Mouse (Mus musculus): ENCODE measurements around the gene Repin1. TPM values are rescaled to one million over a fixed set of nuclear protein-coding genes. Genes with fewer than 3 reads are reported as not detected.

The Repin1 gene
- total and polyA plus RNA-seq, 3 experiments = 27.7 to 33.2 (median 30.0) TPM

GRCm38 (mm10) chr6:48647611-48648010 is 53.9 kb downstream of the Repin1 start:
- peak overlapping the region; percentile 34 for H3K9ac ChIP-seq (ENCODE audit: low read depth, low read length)
- peaks cover 1% of the 10 kb centered on the region; the same call in 1 of the 2 replicates for H3K4me1 ChIP-seq (ENCODE audit: control insufficient read depth, insufficient read depth, low read length)
- H3K79me2 ChIP-seq (replicated peaks; ENCODE audit: control insufficient read depth, insufficient read depth, low read length) = no peaks in the 10 kb centered on the region
- peak overlapping the region; percentile 45; the same call in 1 of the 2 replicates for H3K4me3 ChIP-seq
- TF ChIP-seq POLR2A (IDR thresholded peaks at IDR 0.05; ENCODE audit: insufficient read depth, low read depth, low read length) = no peak
- TF ChIP-seq EP300 (IDR thresholded peaks at IDR 0.05; ENCODE audit: insufficient read depth, low read depth, low read length) = no peak
- no peak for TF ChIP-seq CTCF (IDR thresholded peaks at IDR 0.05)
- DNase-seq = no peak
- H3K27ac ChIP-seq = peak overlapping the region; percentile 83
- no peaks in the 10 kb centered on the region for H3K36me3 ChIP-seq (ENCODE audit: control insufficient read depth, insufficient read depth, low read length)
- WGBS = 52% methylated on average over 2 of the region's 2 CpGs
- intact Hi-C loops (cut with DNase I) = loop anchor here (2.0 to 5.0 kb wide), 3 partner anchors 31 to 99 kb away; partner anchors contain the start of genes Gimap5 and Gimap6
- no peaks in the 10 kb centered on the region for H3K27me3 ChIP-seq (ENCODE audit: control insufficient read depth, insufficient read depth, low read length)

Other genes starting within 250 kb of the Repin1 start
- gene Krba1, start 198.3 kb upstream of the Repin1 start, total RNA-seq (2021) = 10 to 100 TPM; 16.1 to 21.0 TPM
- 20.6 and 23.8 TPM in 2 replicates for gene Krba1, start 198.3 kb upstream of the Repin1 start, polyA plus RNA-seq (2012; rRNA removed)
- 10 to 100 TPM in 1 of 2 experiments, 1 to 10 TPM in 1; 9.7 to 11.8 TPM for gene Zfp467, start 148.1 kb upstream of the Repin1 start, total RNA-seq (2021)
- gene Zfp467, start 148.1 kb upstream of the Repin1 start, polyA plus RNA-seq (2012; rRNA removed) = 11.0 and 13.0 TPM in 2 replicates
- gene Sspo, start 145.7 kb upstream of the Repin1 start, total RNA-seq (2021) = under 1 TPM; 0.18 to 0.47 TPM
- gene Sspo, start 145.7 kb upstream of the Repin1 start, polyA plus RNA-seq (2012; rRNA removed) = 0.85 and 1.7 TPM in 2 replicates
- 10 to 100 TPM; 17.8 to 18.1 TPM for gene Atp6v0e2, start 56.3 kb upstream of the Repin1 start, total RNA-seq (2021)
- 18.5 and 24.3 TPM in 2 replicates for gene Atp6v0e2, start 56.3 kb upstream of the Repin1 start, polyA plus RNA-seq (2012; rRNA removed)
- gene Lrrc61, start 39.1 kb upstream of the Repin1 start, total RNA-seq (2021) = 10 to 100 TPM; 14.9 to 16.6 TPM
- 13.9 and 19.8 TPM in 2 replicates for gene Lrrc61, start 39.1 kb upstream of the Repin1 start, polyA plus RNA-seq (2012; rRNA removed)
- 10 to 100 TPM; 70.9 to 82.4 TPM for gene Rarres2, start 21.1 kb upstream of the Repin1 start, total RNA-seq (2021)
- 93.7 and 99.3 TPM in 2 replicates for gene Rarres2, start 21.1 kb upstream of the Repin1 start, polyA plus RNA-seq (2012; rRNA removed)
- gene Gm45021, start 4.3 kb upstream of the Repin1 start, total RNA-seq (2021) = not detected
- not detected in 2 replicates for gene Gm45021, start 4.3 kb upstream of the Repin1 start, polyA plus RNA-seq (2012; rRNA removed)
- gene Gm44965, start 58 bp downstream of the Repin1 start, total RNA-seq (2021) = not detected
- gene Gm44965, start 58 bp downstream of the Repin1 start, polyA plus RNA-seq (2012; rRNA removed) = not detected in 2 replicates
- 10 to 100 TPM; 11.8 to 12.9 TPM for gene Zfp775, start 8.2 kb downstream of the Repin1 start, total RNA-seq (2021)
- 6.2 and 7.0 TPM in 2 replicates for gene Zfp775, start 8.2 kb downstream of the Repin1 start, polyA plus RNA-seq (2012; rRNA removed)
- gene AI854703, start 32.9 kb downstream of the Repin1 start, total RNA-seq (2021) = under 1 TPM; 0.16 to 0.29 TPM
- 0.68 and 1.1 TPM in 2 replicates for gene AI854703, start 32.9 kb downstream of the Repin1 start, polyA plus RNA-seq (2012; rRNA removed)
- 1 to 10 TPM; 7.1 to 7.6 TPM for gene Gimap8, start 53.4 kb downstream of the Repin1 start, total RNA-seq (2021)
- 4.1 and 7.3 TPM in 2 replicates for gene Gimap8, start 53.4 kb downstream of the Repin1 start, polyA plus RNA-seq (2012; rRNA removed)
- 1 to 10 TPM; 3.1 to 3.4 TPM for gene Gimap9, start 82.2 kb downstream of the Repin1 start, total RNA-seq (2021)
- 1.8 and 3.7 TPM in 2 replicates for gene Gimap9, start 82.2 kb downstream of the Repin1 start, polyA plus RNA-seq (2012; rRNA removed)
- gene Gimap4, start 90.7 kb downstream of the Repin1 start, total RNA-seq (2021) = 10 to 100 TPM; 22.4 to 25.3 TPM
- gene Gimap4, start 90.7 kb downstream of the Repin1 start, polyA plus RNA-seq (2012; rRNA removed) = 28.1 and 42.1 TPM in 2 replicates
- gene Gimap6, start 114.3 kb downstream of the Repin1 start, total RNA-seq (2021) = 10 to 100 TPM; 34.3 to 38.1 TPM
- gene Gimap6, start 114.3 kb downstream of the Repin1 start, polyA plus RNA-seq (2012; rRNA removed) = 19.2 and 28.6 TPM in 2 replicates
- 1 to 10 TPM; 3.4 to 5.6 TPM for gene Gm28053, start 124.7 kb downstream of the Repin1 start, total RNA-seq (2021)
- gene Gm28053, start 124.7 kb downstream of the Repin1 start, polyA plus RNA-seq (2012; rRNA removed) = not detected in 2 replicates
- gene Gimap7, start 124.7 kb downstream of the Repin1 start, total RNA-seq (2021) = under 1 TPM in 1 of 2 experiments, not detected in 1; 0.77 TPM
- 0.29 and 0.70 TPM in 2 replicates for gene Gimap7, start 124.7 kb downstream of the Repin1 start, polyA plus RNA-seq (2012; rRNA removed)
- gene Gimap1, start 145.2 kb downstream of the Repin1 start, total RNA-seq (2021) = 1 to 10 TPM; 8.9 to 9.4 TPM
- 5.9 and 6.6 TPM in 2 replicates for gene Gimap1, start 145.2 kb downstream of the Repin1 start, polyA plus RNA-seq (2012; rRNA removed)
- 1 to 10 TPM; 4.6 to 5.1 TPM for gene Gimap5, start 152.3 kb downstream of the Repin1 start, total RNA-seq (2021)
- 6.2 and 6.6 TPM in 2 replicates for gene Gimap5, start 152.3 kb downstream of the Repin1 start, polyA plus RNA-seq (2012; rRNA removed)
- 1 to 10 TPM; 1.0 to 1.5 TPM for gene Gimap3, start 177.0 kb downstream of the Repin1 start, total RNA-seq (2021)
- 3.0 and 4.8 TPM in 2 replicates for gene Gimap3, start 177.0 kb downstream of the Repin1 start, polyA plus RNA-seq (2012; rRNA removed)
- gene Tmem176a, start 247.0 kb downstream of the Repin1 start, total RNA-seq (2021) = 10 to 100 TPM; 17.0 to 22.0 TPM
- gene Tmem176a, start 247.0 kb downstream of the Repin1 start, polyA plus RNA-seq (2012; rRNA removed) = 19.3 and 28.1 TPM in 2 replicates
- gene Tmem176b, start 247.6 kb downstream of the Repin1 start, total RNA-seq (2021) = 10 to 100 TPM; 41.6 to 53.0 TPM
- 104 and 108 TPM in 2 replicates for gene Tmem176b, start 247.6 kb downstream of the Repin1 start, polyA plus RNA-seq (2012; rRNA removed)